Mouse (Mus musculus): ENCODE results near the gene Timm17b.
A peak's percentile ranks its signal among the peaks of the same experiment; 100 is the strongest.
"Not testable (repeated sequence)": the region's sequence is repeated elsewhere in the genome, so short reads cannot be mapped to it uniquely, and the experiment has no call there.

The Timm17b gene

GRCm38 (mm10) chrX:7898880-7899874 is at the start of gene Timm17b, which contains the start of gene Pqbp1:
TSS of gene Timm17b (plus strand) at chrX:7899357.
TSS of gene Pqbp1 (minus strand) at chrX:7899269.
- peak; percentile 82 to 89 for DNase-seq (ENCODE audit: low spot score in 2 of 2)

- DNase-seq (ENCODE audit: low spot score in 2 of 2), result peak; percentile 19 to 27
Observed at GRCm38 (mm10) chrX:7854578-7854977, 44.6 kb upstream of the Timm17b start.

GRCm38 (mm10) chrX:7859191-7859753 is 39.9 kb upstream of the Timm17b start:
- DNase-seq (ENCODE audit: low spot score in 2 of 2), result no peak

- no peak for DNase-seq (ENCODE audit: low spot score in 2 of 2)
Observed at GRCm38 (mm10) chrX:7863181-7863580, 36.0 kb upstream of the Timm17b start.

- no peak for DNase-seq (ENCODE audit: low spot score in 2 of 2)
Observed at GRCm38 (mm10) chrX:7864551-7864950, 34.6 kb upstream of the Timm17b start.

- DNase-seq (ENCODE audit: low spot score in 2 of 2), result no peak
Observed at GRCm38 (mm10) chrX:7865343-7865742, 33.8 kb upstream of the Timm17b start.

GRCm38 (mm10) chrX:7865786-7866185 is 33.4 kb upstream of the Timm17b start:
- no peak for DNase-seq (ENCODE audit: low spot score in 2 of 2)

- DNase-seq (ENCODE audit: low spot score in 2 of 2), result no peak
Observed at GRCm38 (mm10) chrX:7867141-7867540, 32.0 kb upstream of the Timm17b start.

GRCm38 (mm10) chrX:7868506-7868905 is 30.7 kb upstream of the Timm17b start:
- DNase-seq (ENCODE audit: low spot score in 2 of 2), result no peak

- DNase-seq (ENCODE audit: low spot score in 2 of 2), result no peak
Observed at GRCm38 (mm10) chrX:7869826-7870225, 29.3 kb upstream of the Timm17b start.

- DNase-seq (ENCODE audit: low spot score in 2 of 2), result peak; percentile 70 to 83
Observed at GRCm38 (mm10) chrX:7878007-7878419, 21.1 kb upstream of the Timm17b start, which contains the start of gene Pim2. TSS of gene Pim2 (plus strand) at chrX:7878262.

- peak; percentile 26 to 37 for DNase-seq (ENCODE audit: low spot score in 2 of 2)
Observed at GRCm38 (mm10) chrX:7878495-7878894, 20.7 kb upstream of the Timm17b start.

- peak; percentile 46 to 51 for DNase-seq (ENCODE audit: low spot score in 2 of 2)
Observed at GRCm38 (mm10) chrX:7879819-7880218, 19.3 kb upstream of the Timm17b start.

- DNase-seq (ENCODE audit: low spot score in 2 of 2), result peak; percentile 72 to 84
Observed at GRCm38 (mm10) chrX:7883841-7884567, 15.2 kb upstream of the Timm17b start, which contains the start of gene Slc35a2. TSS of gene Slc35a2 (plus strand) at chrX:7884028.

- DNase-seq (ENCODE audit: low spot score in 2 of 2), result no peak
Observed at GRCm38 (mm10) chrX:7898211-7898610, 946 bp upstream of the Timm17b start.

- DNase-seq (ENCODE audit: low spot score in 2 of 2), result no peak
Observed at GRCm38 (mm10) chrX:7904441-7904840, 5.3 kb downstream of the Timm17b start.

- no peak for DNase-seq (ENCODE audit: low spot score in 2 of 2)
Observed at GRCm38 (mm10) chrX:7907735-7908134, 8.6 kb downstream of the Timm17b start, which contains the start of gene Gm10491. TSS of gene Gm10491 (minus strand) at chrX:7907835.

- not testable (repeated sequence) for DNase-seq (ENCODE audit: low spot score in 2 of 2)
Observed at GRCm38 (mm10) chrX:7909242-7909641, 10.1 kb downstream of the Timm17b start, which contains the start of gene Gm10490. TSS of gene Gm10490 (plus strand) at chrX:7909542.

GRCm38 (mm10) chrX:7910473-7910872 is 11.3 kb downstream of the Timm17b start:
- DNase-seq (ENCODE audit: low spot score in 2 of 2), result no peak

GRCm38 (mm10) chrX:7915669-7916068 is 16.5 kb downstream of the Timm17b start:
- not testable (repeated sequence) for DNase-seq (ENCODE audit: low spot score in 2 of 2)

- DNase-seq (ENCODE audit: low spot score in 2 of 2), result not testable (repeated sequence)
Observed at GRCm38 (mm10) chrX:7917960-7918359, 18.8 kb downstream of the Timm17b start.
